Mouse (Mus musculus) heart, adult 2 months (tissue): ENCODE measurements around the gene Gtf3c2. TPM values are rescaled to one million over a fixed set of nuclear protein-coding genes. Genes with fewer than 3 reads are reported as not detected.
A peak's percentile ranks its signal among the peaks of the same experiment; 100 is the strongest.
"Not testable (repeated sequence)": the region's sequence is repeated elsewhere in the genome, so short reads cannot be mapped to it uniquely, and the experiment has no call there.

Source experiments
- DNase-seq, 2 experiments: peaks; one replicate each; pipeline ENCODE4 v3.0.0; 2021
- H3K27ac ChIP-seq: fragments of 200-600 bp; 2 replicates; pipeline ENCODE4 v1.8.1; 2022
- H3K27me3 ChIP-seq: fragments of 200-500 bp; 2 replicates; pipeline ENCODE4 v1.6.1; 2012; ENCODE audit warnings: mild to moderate bottlenecking, low read length, inconsistent platforms, mixed read lengths; ENCODE audit not compliant: control insufficient read depth, insufficient read depth
- H3K36me3 ChIP-seq: fragments of 200-500 bp; 2 replicates; pipeline ENCODE4 v1.6.1; 2012; ENCODE audit warnings: low read length, inconsistent platforms; ENCODE audit not compliant: control insufficient read depth, insufficient read depth
- H3K4me1 ChIP-seq: fragments of 200-500 bp; 2 replicates; pipeline ENCODE4 v1.6.1; 2011; ENCODE audit warnings: low read length; ENCODE audit not compliant: control insufficient read depth, insufficient read depth
- H3K4me3 ChIP-seq: fragments of 200-600 bp; 2 replicates; pipeline ENCODE4 v1.8.1; 2022
- H3K79me2 ChIP-seq: fragments of 200-500 bp; replicated peaks from 2 replicates; pipeline ENCODE4 v1.6.1; 2012; ENCODE audit warnings: mild to moderate bottlenecking, inconsistent platforms, low read length, moderate library complexity, mixed read lengths; ENCODE audit not compliant: control insufficient read depth, insufficient read depth
- H3K9ac ChIP-seq: fragments of 200-500 bp; 2 replicates; pipeline ENCODE4 v1.6.1; 2012; ENCODE audit warnings: low read depth, mild to moderate bottlenecking, control low read depth, inconsistent platforms, low read length, mixed read lengths
- CTCF ChIP-seq: fragments of 200-600 bp; IDR thresholded peaks from 2 replicates; pipeline ENCODE4 v1.8.1; 2022; ENCODE audit warnings: antibody characterized with exemption, mild to moderate bottlenecking, moderate library complexity
- EP300 ChIP-seq: fragments of 200-500 bp; IDR thresholded peaks from 2 replicates; pipeline ENCODE4 v1.6.1; 2011; ENCODE audit warnings: low read depth, low read length, control low read depth; ENCODE audit not compliant: insufficient read depth
- POLR2A ChIP-seq: fragments of 200-500 bp; IDR thresholded peaks from 2 replicates; pipeline ENCODE4 v1.6.1; 2011; ENCODE audit warnings: mild to moderate bottlenecking, low read depth, low read length, control low read depth; ENCODE audit not compliant: insufficient read depth
- WGBS: fragments of 180-500 bp; shearing (Covaris S2); methylation state at CpG from one replicate; pipeline ENCODE4 v1.1.7; 2018; 5-methylcytosine and 5-hydroxymethylcytosine counted together
- intact Hi-C: fragments of 180-260 bp; cut with DNase I; formaldehyde crosslinking; loops from one replicate; pipeline ENCODE4 v1.15.1; 2025
- polyA plus RNA-seq: library from polyadenylated mRNA; depleted of rRNA; stranded (reverse); fragments of >200 nt; gene quantifications from 2 replicates; pipeline ENCODE4 v1.2.3, GENCODE M21; 2012
- total RNA-seq, 2 experiments: library from RNA; stranded (reverse); gene quantifications; 2 replicates each; pipeline ENCODE4 v1.2.3; 2021

Gene Gtf3c2
- total and polyA plus RNA-seq, 3 experiments: 27.4 to 34.8 (median 32.3) TPM

- DNase-seq: no peak
- peak overlapping the region; percentile 94 for H3K9ac ChIP-seq
- TF ChIP-seq CTCF (peak; percentile 47), POLR2A (no peak)
- under 1% methylated on average over 40 of the region's 40 CpGs for WGBS
- H3K4me1 ChIP-seq: peaks cover 6% of the 10 kb centered on the region
- peak overlapping the region; percentile 98 for H3K4me3 ChIP-seq
- H3K79me2 ChIP-seq: peaks cover 4% of the 10 kb centered on the region
- peak overlapping the region; percentile 92 for H3K27ac ChIP-seq
- peaks cover 7% of the 10 kb centered on the region for H3K36me3 ChIP-seq
- H3K27me3 ChIP-seq: no peaks in the 10 kb centered on the region
- intact Hi-C loops: loop anchor here (1.0 to 5.0 kb wide), 5 partner anchors 17 to 107 kb away; partner anchors contain the start of genes Ift172, Mpv17, Nrbp1 and Zfp513
These were observed 40.0 kb upstream of the Gtf3c2 start for GRCm38 (mm10) chr5:31219911-31220447.

GRCm38 (mm10) chr5:31219474-31219873 lies 39.5 kb upstream of the Gtf3c2 start:
- Histone ChIP-seq H3K27me3 (no peaks in the 10 kb centered on the region), H3K4me1 (peaks cover 6% of the 10 kb centered on the region), H3K9ac (peak overlapping the region; percentile 94), H3K27ac (peak overlapping the region; percentile 92), H3K36me3 (peaks cover 7% of the 10 kb centered on the region), H3K4me3 (peak overlapping the region; percentile 98), H3K79me2 (peaks cover 5% of the 10 kb centered on the region)
- no peak for DNase-seq
- WGBS: under 1% methylated on average over 11 of the region's 11 CpGs
- intact Hi-C loops: no loop called here
- no peak for TF ChIP-seq POLR2A
- no peak for TF ChIP-seq CTCF
- TF ChIP-seq EP300: no peak

- Histone ChIP-seq H3K27me3 (no peaks in the 10 kb centered on the region), H3K79me2 (peaks cover 5% of the 10 kb centered on the region), H3K9ac (no peak overlapping the region), H3K36me3 (peaks cover 7% of the 10 kb centered on the region), H3K4me1 (peaks cover 6% of the 10 kb centered on the region), H3K4me3 (peak overlapping the region; percentile 98), H3K27ac (no peak overlapping the region)
- intact Hi-C loops: no loop called here
- DNase-seq: no peak
- TF ChIP-seq CTCF (peak; percentile 65), EP300 (no peak)
- 0% methylated on average over 2 of the region's 2 CpGs for WGBS
These were observed 39.1 kb upstream of the Gtf3c2 start for GRCm38 (mm10) chr5:31219070-31219469.

GRCm38 (mm10) chr5:31218294-31218693 lies 38.4 kb upstream of the Gtf3c2 start:
- H3K79me2 ChIP-seq: peaks cover 5% of the 10 kb centered on the region
- intact Hi-C loops: no loop called here
- H3K36me3 ChIP-seq: peaks cover 7% of the 10 kb centered on the region
- no peak for TF ChIP-seq CTCF
- H3K9ac ChIP-seq: no peak overlapping the region
- 44% methylated on average over 7 of the region's 7 CpGs for WGBS
- DNase-seq: no peak
- peaks cover 6% of the 10 kb centered on the region for H3K4me1 ChIP-seq
- H3K27ac ChIP-seq: no peak overlapping the region
- no peaks in the 10 kb centered on the region for H3K27me3 ChIP-seq
- H3K4me3 ChIP-seq: no peak overlapping the region

GRCm38 (mm10) chr5:31216554-31216953 lies 36.6 kb upstream of the Gtf3c2 start:
- H3K4me3 ChIP-seq, H3K36me3 ChIP-seq, H3K4me1 ChIP-seq, H3K9ac ChIP-seq, H3K27me3 ChIP-seq, intact Hi-C loops, DNase-seq, H3K79me2 ChIP-seq, H3K27ac ChIP-seq: not testable (repeated sequence)
- WGBS: 83% methylated on average over 6 of the region's 6 CpGs

GRCm38 (mm10) chr5:31204421-31204820 lies 24.5 kb upstream of the Gtf3c2 start:
- TF ChIP-seq CTCF (no peak), POLR2A (no peak)
- no peaks in the 10 kb centered on the region for H3K36me3 ChIP-seq

More at GRCm38 (mm10) chr5:31204421-31204820, 24.5 kb upstream of the Gtf3c2 start:
- WGBS: 90% methylated on average over 6 of the region's 6 CpGs
- Histone ChIP-seq H3K27ac (no peak overlapping the region), H3K9ac (no peak overlapping the region), H3K4me3 (no peak overlapping the region), H3K27me3 (no peaks in the 10 kb centered on the region), H3K4me1 (peaks cover 1% of the 10 kb centered on the region; the same call in 1 of the 2 replicates), H3K79me2 (no peaks in the 10 kb centered on the region; the same call in 1 of the 2 replicates)
- intact Hi-C loops: loop anchor here (10.0 kb wide), 1 partner anchor 250 kb away; the partner anchor contains the start of gene Zfp512
- DNase-seq: no peak
